Mouse (Mus musculus) CD4-positive helper T cell, adult 2 months (primary cell): ENCODE data around the gene Inhba.

ENCODE experiments used
- DNase-seq: peaks from one replicate; pipeline ENCODE4 v3.0.0-alpha.2; 2012; ENCODE audit warnings: low read depth, missing footprints, low spot score

The Inhba gene

DNA sequence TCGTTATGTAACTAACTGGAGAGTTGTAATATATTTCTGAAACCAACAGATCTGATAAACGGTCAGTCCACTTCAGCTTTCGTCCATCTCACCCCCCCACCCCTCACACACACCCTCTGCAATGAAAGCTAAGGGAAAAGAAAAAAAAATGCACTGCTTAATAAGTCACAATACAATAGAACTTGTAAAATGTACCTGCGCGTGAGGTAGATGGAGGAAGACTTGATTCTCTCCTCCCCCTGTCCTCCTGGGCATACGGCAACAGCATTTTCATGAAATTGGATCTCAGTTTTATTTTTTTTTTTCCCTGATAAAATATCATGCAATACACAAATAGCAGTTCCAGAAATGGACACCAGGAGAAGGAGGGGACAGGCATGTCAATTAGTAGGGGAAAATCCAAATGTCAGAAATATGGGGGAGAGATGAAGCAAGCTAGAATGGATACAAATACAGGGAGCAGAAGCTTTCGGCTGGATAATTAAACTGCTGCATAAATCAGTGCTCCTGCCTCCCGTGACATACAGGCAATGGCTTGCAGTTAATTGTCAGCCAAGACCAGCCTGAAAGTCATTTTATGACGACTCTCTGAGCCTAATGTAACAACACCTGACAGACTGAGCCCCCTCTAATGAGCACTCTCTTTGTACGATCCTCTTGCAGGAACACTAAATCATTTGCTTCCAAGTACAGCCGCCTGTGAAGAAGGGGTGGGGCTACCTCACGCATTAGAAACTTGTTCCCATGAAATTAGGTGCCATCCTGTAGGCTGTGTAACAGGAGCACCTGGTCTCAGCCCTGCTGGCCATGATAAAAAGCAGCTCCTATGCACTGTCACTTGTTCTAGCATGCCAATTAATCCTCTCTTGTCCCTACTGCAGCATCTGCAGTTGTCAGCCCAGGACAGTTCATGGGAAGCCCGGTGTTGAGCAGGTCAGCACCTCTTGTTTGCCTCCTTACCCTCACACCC is 11.7 kb downstream of the Inhba start:
- DNase-seq, result no peak

DNA sequence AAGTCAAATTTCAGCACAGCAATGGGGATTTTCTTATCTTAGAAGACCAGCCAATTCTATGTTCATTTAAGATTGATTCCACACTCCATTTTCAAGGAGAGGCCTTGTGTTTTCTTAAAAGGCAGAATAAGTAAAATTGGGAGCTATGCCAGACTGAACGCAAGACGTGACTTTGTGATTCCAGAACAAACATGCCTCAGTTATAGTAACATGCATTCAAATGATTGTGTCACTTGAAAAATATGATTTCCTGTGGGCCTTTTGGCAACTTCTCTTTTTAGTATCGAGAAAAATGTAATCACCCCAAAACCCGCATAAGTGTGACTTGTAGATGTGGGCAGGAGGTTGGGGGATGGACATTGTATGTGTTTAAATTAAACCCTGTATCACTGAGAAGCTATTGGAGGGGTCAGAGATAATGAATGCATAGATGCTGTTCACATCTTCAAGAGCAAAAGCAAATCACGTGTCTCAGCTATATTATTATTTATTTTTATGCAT is 19.0 kb downstream of the Inhba start:
- no peak for DNase-seq

DNA sequence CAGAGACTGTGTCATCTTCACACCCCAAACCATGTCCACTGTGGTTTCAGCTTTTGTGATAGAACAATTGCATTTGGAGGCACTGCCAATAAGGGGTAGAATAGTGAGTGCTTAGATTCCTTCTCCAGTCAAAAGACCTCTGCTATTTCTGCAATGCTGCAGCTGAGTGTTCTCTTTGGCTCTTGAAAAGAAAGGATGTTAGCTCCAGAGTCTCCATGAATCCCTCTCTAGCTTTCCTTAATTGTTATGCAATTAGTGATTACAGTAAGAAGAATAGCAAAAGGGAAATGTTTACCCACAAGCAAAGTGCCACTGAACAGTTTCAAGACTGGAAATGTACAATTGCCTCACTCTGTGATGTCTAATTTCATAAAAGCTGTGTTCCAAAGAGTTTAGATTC is 20.8 kb downstream of the Inhba start:
- DNase-seq, result no peak

DNA sequence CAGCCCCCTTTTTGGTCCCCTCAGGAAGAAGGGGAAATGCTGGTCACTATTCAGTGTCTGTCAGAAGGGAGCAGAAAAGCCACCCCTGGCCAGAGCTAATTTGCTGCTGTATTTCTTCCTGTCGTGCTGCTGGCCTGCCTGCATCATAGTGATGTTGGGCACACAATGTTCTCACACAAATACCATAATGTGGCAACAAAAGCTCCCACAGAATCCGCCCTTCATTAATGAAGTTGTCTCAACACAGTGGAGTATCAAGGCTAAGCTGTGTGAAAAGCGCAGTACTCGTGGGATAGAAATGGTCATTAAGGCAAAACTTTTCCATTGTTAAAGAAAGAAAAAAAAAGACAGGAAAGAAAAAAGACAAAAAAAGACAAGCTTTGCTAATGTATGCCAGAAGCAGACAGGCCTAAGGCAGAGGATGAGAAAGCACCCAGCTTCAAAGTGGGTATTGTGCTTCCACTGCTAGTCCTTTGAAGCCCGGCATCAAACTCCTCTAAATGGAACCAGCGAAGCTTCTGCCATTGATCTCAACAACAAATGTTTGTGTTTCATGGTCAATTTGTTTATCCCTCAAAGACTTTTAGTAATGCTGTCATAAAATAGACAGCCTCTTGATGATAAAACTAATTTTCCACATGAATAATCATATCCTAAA is 21.4 kb downstream of the Inhba start:
- no peak for DNase-seq

DNA sequence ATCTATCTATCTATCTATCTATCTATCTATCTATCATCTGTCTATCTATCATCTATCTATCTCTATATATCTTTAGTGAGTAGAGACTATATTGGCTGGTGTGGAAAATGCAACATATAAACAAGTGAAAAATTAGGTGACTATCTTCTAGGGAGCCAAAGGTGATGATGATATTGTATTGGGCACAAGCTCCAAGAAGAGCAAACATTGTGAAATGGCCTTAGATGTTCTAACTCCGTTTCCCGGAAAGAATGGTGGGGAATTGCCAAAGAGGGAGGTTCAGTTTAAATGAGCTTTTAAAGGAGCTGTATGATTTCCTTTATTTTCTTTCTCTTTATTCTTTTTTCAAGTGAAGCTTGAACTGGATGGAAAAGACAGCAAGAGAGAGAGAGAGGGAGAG is 57.4 kb downstream of the Inhba start:
- no peak for DNase-seq

DNA sequence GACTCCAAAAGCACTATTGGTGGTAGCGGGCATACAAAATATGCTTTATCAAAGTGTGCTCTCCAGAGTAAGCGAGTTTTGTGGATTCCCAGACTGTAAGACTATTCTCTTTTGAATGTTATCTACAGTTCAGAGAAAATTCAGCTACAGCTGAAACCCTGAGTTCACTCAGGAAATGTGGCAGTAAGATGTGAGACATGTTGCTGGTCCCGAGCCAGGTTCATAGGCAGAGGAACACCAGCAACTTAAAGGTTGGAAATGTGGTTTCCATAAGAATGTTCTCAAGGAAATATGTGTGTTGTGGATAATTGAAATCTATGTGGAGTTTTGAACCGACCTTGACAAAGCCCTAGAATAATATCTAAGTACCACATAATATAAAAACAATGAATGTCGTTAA is 65.6 kb downstream of the Inhba start:
- DNase-seq, result no peak

DNA sequence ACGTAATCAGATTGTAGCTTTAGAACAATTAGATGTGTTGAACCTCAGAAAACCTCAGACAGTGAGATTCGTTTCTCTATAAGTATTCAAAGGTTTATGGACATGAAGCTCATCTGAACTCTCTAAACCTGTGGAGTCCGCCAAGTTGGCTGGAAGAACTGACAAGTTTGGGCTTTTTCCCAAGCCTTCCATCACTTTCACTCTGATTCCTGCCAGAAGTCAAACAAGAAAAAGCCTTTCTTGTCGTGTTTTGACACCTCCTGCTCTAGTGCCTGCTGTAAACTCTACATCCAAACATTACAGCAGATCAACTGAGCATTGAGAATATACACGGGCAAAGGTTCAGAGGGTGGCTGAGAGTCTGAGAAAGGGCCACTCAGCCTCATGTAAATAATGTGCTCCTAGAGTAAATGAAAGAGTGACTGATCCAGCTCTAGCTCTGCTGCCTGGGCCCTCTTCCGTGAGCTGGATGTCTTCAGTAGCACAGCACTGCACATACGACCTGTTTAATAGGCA is 66.6 kb downstream of the Inhba start:
- no peak for DNase-seq

DNA sequence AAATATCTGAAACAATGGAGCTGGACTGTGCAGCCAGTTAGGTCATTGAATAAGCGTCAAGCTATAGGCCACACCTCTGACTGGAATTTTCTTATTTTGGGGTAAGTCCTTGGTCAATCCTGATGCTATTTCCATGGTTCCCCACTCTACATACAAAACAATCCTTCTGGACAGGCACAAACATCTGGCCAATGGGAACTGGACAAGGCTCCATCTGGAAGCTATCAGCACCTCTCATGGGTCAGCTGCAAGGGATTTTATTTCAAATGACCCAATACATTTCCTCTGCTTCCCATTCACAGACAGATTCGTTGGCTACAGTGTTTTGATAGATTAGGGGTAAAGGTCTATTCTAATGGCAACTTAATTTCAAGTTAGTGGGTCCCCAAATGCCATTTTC is 68.6 kb downstream of the Inhba start:
- no peak for DNase-seq
